Mouse (Mus musculus): ENCODE data around the gene Meltf. TPM values are rescaled to one million over a fixed set of nuclear protein-coding genes. Genes with fewer than 3 reads are reported as not detected.

The Meltf gene
- polyA plus RNA-seq, 1 experiment from 2014 or later = not detected

GRCm38 (mm10) chr16:31846763-31847162, 31.8 kb upstream of the Meltf start:
- Histone ChIP-seq H3K27ac (replicated peaks in 1 of 2; ENCODE audit: control insufficient read depth in 1 of 2, insufficient read depth in 1 of 2, low read depth in 2 of 2, low read length in 2 of 2) (no peak overlapping the region), H3K9ac (ENCODE audit: low read length) (no peak overlapping the region), H3K4me2 (ENCODE audit: low read length) (no peak overlapping the region), H3K36me3 (ENCODE audit: control insufficient read depth, insufficient read depth, low read length) (peaks cover 15% of the 10 kb centered on the region), H3K9me3 (ENCODE audit: control insufficient read depth, low read length) (no peaks in the 10 kb centered on the region), H3K4me1 (ENCODE audit: control insufficient read depth in 2 of 2, insufficient read depth in 2 of 2, low read length in 2 of 2) (no peaks in the 10 kb centered on the region), H3K27me3 (ENCODE audit: control insufficient read depth, insufficient read depth, low read length) (no peaks in the 10 kb centered on the region), H3K4me3 (ENCODE audit: control insufficient read depth in 1 of 2, insufficient read depth in 1 of 2, low read depth in 1 of 2, low read length in 2 of 2) (no peak overlapping the region)
- 84% methylated on average over 10 of the region's 10 CpGs for WGBS
- ATAC-seq (ENCODE audit: insufficient number of reproducible peaks, insufficient read depth, low FRiP score, low read depth) = no peak

- no peaks in the 10 kb centered on the region for H3K27me3 ChIP-seq (ENCODE audit: control insufficient read depth, insufficient read depth, low read length)
- no peak overlapping the region for H3K27ac ChIP-seq (replicated peaks in 1 of 2; ENCODE audit: control insufficient read depth in 1 of 2, insufficient read depth in 1 of 2, low read depth in 2 of 2, low read length in 2 of 2)
- H3K36me3 ChIP-seq (ENCODE audit: control insufficient read depth, insufficient read depth, low read length) = peaks cover 82% of the 10 kb centered on the region
- no peak overlapping the region for H3K9ac ChIP-seq (ENCODE audit: low read length)
- H3K4me3 ChIP-seq (ENCODE audit: control insufficient read depth in 1 of 2, insufficient read depth in 1 of 2, low read depth in 1 of 2, low read length in 2 of 2) = no peak overlapping the region
- H3K4me2 ChIP-seq (ENCODE audit: low read length) = no peak overlapping the region
- no peaks in the 10 kb centered on the region; the same call in 1 of the 2 replicates for H3K9me3 ChIP-seq (ENCODE audit: control insufficient read depth, low read length)
- no peaks in the 10 kb centered on the region for H3K4me1 ChIP-seq (ENCODE audit: control insufficient read depth in 2 of 2, insufficient read depth in 2 of 2, low read length in 2 of 2)
- ATAC-seq (ENCODE audit: insufficient number of reproducible peaks, insufficient read depth, low FRiP score, low read depth) = no peak
- 87% methylated on average over 5 of the region's 5 CpGs for WGBS
These were observed 14.7 kb upstream of the Meltf start for GRCm38 (mm10) chr16:31863920-31864319.

- H3K36me3 ChIP-seq (ENCODE audit: control insufficient read depth, insufficient read depth, low read length) = peaks cover 84% of the 10 kb centered on the region
- no peak for ATAC-seq (ENCODE audit: insufficient number of reproducible peaks, insufficient read depth, low FRiP score, low read depth)
These were observed 13.4 kb upstream of the Meltf start for GRCm38 (mm10) chr16:31865242-31865641.

GRCm38 (mm10) chr16:31866911-31867310, 11.7 kb upstream of the Meltf start:
- no peaks in the 10 kb centered on the region for H3K4me1 ChIP-seq (ENCODE audit: control insufficient read depth in 2 of 2, insufficient read depth in 2 of 2, low read length in 2 of 2)
- no peak overlapping the region for H3K4me2 ChIP-seq (ENCODE audit: low read length)
- ATAC-seq (ENCODE audit: insufficient number of reproducible peaks, insufficient read depth, low FRiP score, low read depth) = no peak
- WGBS = 87% methylated on average over 3 of the region's 3 CpGs
- H3K27ac ChIP-seq (replicated peaks in 1 of 2; ENCODE audit: control insufficient read depth in 1 of 2, insufficient read depth in 1 of 2, low read depth in 2 of 2, low read length in 2 of 2) = no peak overlapping the region
- no peaks in the 10 kb centered on the region for H3K27me3 ChIP-seq (ENCODE audit: control insufficient read depth, insufficient read depth, low read length)
- no peak overlapping the region for H3K9ac ChIP-seq (ENCODE audit: low read length)
- peaks cover 86% of the 10 kb centered on the region for H3K36me3 ChIP-seq (ENCODE audit: control insufficient read depth, insufficient read depth, low read length)
- no peaks in the 10 kb centered on the region for H3K9me3 ChIP-seq (ENCODE audit: control insufficient read depth, low read length)
- H3K4me3 ChIP-seq (ENCODE audit: control insufficient read depth in 1 of 2, insufficient read depth in 1 of 2, low read depth in 1 of 2, low read length in 2 of 2) = no peak overlapping the region

More at GRCm38 (mm10) chr16:31865242-31865641, 13.4 kb upstream of the Meltf start:
- Histone ChIP-seq H3K4me3 (ENCODE audit: control insufficient read depth in 1 of 2, insufficient read depth in 1 of 2, low read depth in 1 of 2, low read length in 2 of 2) (no peak overlapping the region), H3K9ac (ENCODE audit: low read length) (no peak overlapping the region), H3K4me2 (ENCODE audit: low read length) (no peak overlapping the region), H3K27me3 (ENCODE audit: control insufficient read depth, insufficient read depth, low read length) (no peaks in the 10 kb centered on the region), H3K27ac (replicated peaks in 1 of 2; ENCODE audit: control insufficient read depth in 1 of 2, insufficient read depth in 1 of 2, low read depth in 2 of 2, low read length in 2 of 2) (no peak overlapping the region), H3K9me3 (ENCODE audit: control insufficient read depth, low read length) (no peaks in the 10 kb centered on the region; the same call in 1 of the 2 replicates), H3K4me1 (ENCODE audit: control insufficient read depth in 2 of 2, insufficient read depth in 2 of 2, low read length in 2 of 2) (no peaks in the 10 kb centered on the region)
- 86% methylated on average over 3 of the region's 3 CpGs for WGBS

- no peak overlapping the region for H3K9ac ChIP-seq (ENCODE audit: low read length)
- ATAC-seq (ENCODE audit: insufficient number of reproducible peaks, insufficient read depth, low FRiP score, low read depth) = no peak
- no peak overlapping the region for H3K4me2 ChIP-seq (ENCODE audit: low read length)
- H3K27me3 ChIP-seq (ENCODE audit: control insufficient read depth, insufficient read depth, low read length) = no peaks in the 10 kb centered on the region
- peaks cover 85% of the 10 kb centered on the region for H3K36me3 ChIP-seq (ENCODE audit: control insufficient read depth, insufficient read depth, low read length)
- no peaks in the 10 kb centered on the region for H3K9me3 ChIP-seq (ENCODE audit: control insufficient read depth, low read length)
- 0 out of 4 replicates have a peak overlapping the region, but pooled peaks of 1 of the 2 experiments have one; percentile 2 for H3K27ac ChIP-seq (replicated peaks in 1 of 2; ENCODE audit: control insufficient read depth in 1 of 2, insufficient read depth in 1 of 2, low read depth in 2 of 2, low read length in 2 of 2)
- no peak overlapping the region for H3K4me3 ChIP-seq (ENCODE audit: control insufficient read depth in 1 of 2, insufficient read depth in 1 of 2, low read depth in 1 of 2, low read length in 2 of 2)
- H3K4me1 ChIP-seq (ENCODE audit: control insufficient read depth in 2 of 2, insufficient read depth in 2 of 2, low read length in 2 of 2) = no peaks in the 10 kb centered on the region
- WGBS = 61% methylated on average over 4 of the region's 4 CpGs
These were observed 10.9 kb upstream of the Meltf start for GRCm38 (mm10) chr16:31867736-31868135.

GRCm38 (mm10) chr16:31873721-31874120, 4.9 kb upstream of the Meltf start:
- Histone ChIP-seq H3K4me1 (ENCODE audit: control insufficient read depth in 2 of 2, insufficient read depth in 2 of 2, low read length in 2 of 2) (peaks cover 1 to 8% of the 10 kb centered on the region in 2 experiments; a peak in 3 of 4 replicates), H3K27ac (replicated peaks in 1 of 2; ENCODE audit: control insufficient read depth in 1 of 2, insufficient read depth in 1 of 2, low read depth in 2 of 2, low read length in 2 of 2) (no peak overlapping the region), H3K4me2 (ENCODE audit: low read length) (no peak overlapping the region), H3K4me3 (ENCODE audit: control insufficient read depth in 1 of 2, insufficient read depth in 1 of 2, low read depth in 1 of 2, low read length in 2 of 2) (no peak overlapping the region), H3K27me3 (ENCODE audit: control insufficient read depth, insufficient read depth, low read length) (no peaks in the 10 kb centered on the region), H3K9me3 (ENCODE audit: control insufficient read depth, low read length) (no peaks in the 10 kb centered on the region), H3K9ac (ENCODE audit: low read length) (no peak overlapping the region), H3K36me3 (ENCODE audit: control insufficient read depth, insufficient read depth, low read length) (peaks cover 52% of the 10 kb centered on the region)
- 87% methylated on average over 8 of the region's 8 CpGs for WGBS
- no peak for ATAC-seq (ENCODE audit: insufficient number of reproducible peaks, insufficient read depth, low FRiP score, low read depth)

GRCm38 (mm10) chr16:31875391-31875790, 3.2 kb upstream of the Meltf start:
- H3K9me3 ChIP-seq (ENCODE audit: control insufficient read depth, low read length) = no peaks in the 10 kb centered on the region
- no peak for ATAC-seq (ENCODE audit: insufficient number of reproducible peaks, insufficient read depth, low FRiP score, low read depth)
- 92% methylated on average over 4 of the region's 4 CpGs for WGBS

GRCm38 (mm10) chr16:31876386-31876785, 2.2 kb upstream of the Meltf start:
- Histone ChIP-seq H3K9ac (ENCODE audit: low read length) (no peak overlapping the region), H3K27ac (replicated peaks in 1 of 2; ENCODE audit: control insufficient read depth in 1 of 2, insufficient read depth in 1 of 2, low read depth in 2 of 2, low read length in 2 of 2) (no peak overlapping the region), H3K36me3 (ENCODE audit: control insufficient read depth, insufficient read depth, low read length) (peaks cover 30% of the 10 kb centered on the region), H3K9me3 (ENCODE audit: control insufficient read depth, low read length) (no peaks in the 10 kb centered on the region), H3K4me1 (ENCODE audit: control insufficient read depth in 2 of 2, insufficient read depth in 2 of 2, low read length in 2 of 2) (peaks cover 4 to 10% of the 10 kb centered on the region in 2 experiments; a peak in 3 of 4 replicates), H3K4me3 (ENCODE audit: control insufficient read depth in 1 of 2, insufficient read depth in 1 of 2, low read depth in 1 of 2, low read length in 2 of 2) (no peak overlapping the region), H3K4me2 (ENCODE audit: low read length) (no peak overlapping the region), H3K27me3 (ENCODE audit: control insufficient read depth, insufficient read depth, low read length) (no peaks in the 10 kb centered on the region)
- no peak for ATAC-seq (ENCODE audit: insufficient number of reproducible peaks, insufficient read depth, low FRiP score, low read depth)
- 51% methylated on average over 10 of the region's 10 CpGs for WGBS

More at GRCm38 (mm10) chr16:31875391-31875790, 3.2 kb upstream of the Meltf start:
- Histone ChIP-seq H3K36me3 (ENCODE audit: control insufficient read depth, insufficient read depth, low read length) (peaks cover 38% of the 10 kb centered on the region), H3K27ac (replicated peaks in 1 of 2; ENCODE audit: control insufficient read depth in 1 of 2, insufficient read depth in 1 of 2, low read depth in 2 of 2, low read length in 2 of 2) (no peak overlapping the region), H3K4me1 (ENCODE audit: control insufficient read depth in 2 of 2, insufficient read depth in 2 of 2, low read length in 2 of 2) (peaks cover 4 to 10% of the 10 kb centered on the region in 2 experiments; a peak in 3 of 4 replicates), H3K4me3 (ENCODE audit: control insufficient read depth in 1 of 2, insufficient read depth in 1 of 2, low read depth in 1 of 2, low read length in 2 of 2) (no peak overlapping the region), H3K4me2 (ENCODE audit: low read length) (no peak overlapping the region), H3K9ac (ENCODE audit: low read length) (no peak overlapping the region), H3K27me3 (ENCODE audit: control insufficient read depth, insufficient read depth, low read length) (no peaks in the 10 kb centered on the region)

All from heart, embryonic 14.5 days (tissue).